ENCODE assay signal across 20 mouse cellular contexts in genomic region chr11:108893855-108894510, GRCm38 (mm10). TPM values are rescaled to one million over a fixed set of nuclear protein-coding genes. Genes with fewer than 3 reads are reported as not detected.
DNase-seq lines count a peak whose midpoint lies in the region; ATAC-seq and TF ChIP-seq lines count a peak whose summit lies in the region.
"Had no signal": no experiment of that assay in that cellular context is flagged by ENCODE, and none has a peak within 500 bp of the region (broad histone marks: within the 10 kb centered on the region; RNA-seq: fewer than 3 reads in every experiment).

No protein-coding gene starts in this region.

- TF ChIP-seq CTCF in hindbrain, postnatal 0 days (IDR thresholded peaks at IDR 0.05; ENCODE audit: low read depth) = no peak

- no peak overlapping the region for H3K4me3 ChIP-seq in hindbrain, postnatal 0 days (ENCODE audit: low read length)
- H3K4me3 ChIP-seq in hindbrain, embryonic 14.5 days (replicated peaks; ENCODE audit: low read length) = no peak overlapping the region
- no peak overlapping the region for H3K4me3 ChIP-seq in limb, embryonic 12.5 days (replicated peaks)
- H3K4me3 ChIP-seq: embryonic facial prominence, embryonic 13.5 days; kidney, embryonic 15.5 days had no signal

- no peak for ATAC-seq in hindbrain, postnatal 0 days
- no peak for ATAC-seq in hindbrain, embryonic 14.5 days (ENCODE audit: low FRiP score)
- no peak for ATAC-seq in limb, embryonic 12.5 days (ENCODE audit: insufficient number of reproducible peaks, insufficient read depth, low FRiP score, low TSS enrichment, low read depth)
- ATAC-seq in inflammation-experienced regulatory T-cells, adult 6 months = no peak
- ATAC-seq: intestine, embryonic 16.5 days; Patski had no signal

- H3K36me3 ChIP-seq in hindbrain, postnatal 0 days (ENCODE audit: insufficient read depth, low read length) = no peaks in the 10 kb centered on the region
- H3K36me3 ChIP-seq in hindbrain, embryonic 14.5 days (replicated peaks; ENCODE audit: control insufficient read depth, insufficient read depth) = no peaks in the 10 kb centered on the region
- no peaks in the 10 kb centered on the region for H3K36me3 ChIP-seq in limb, embryonic 12.5 days
- H3K36me3 ChIP-seq: embryonic facial prominence, embryonic 13.5 days; kidney, embryonic 15.5 days had no signal

- peak overlapping the region; percentile 15; the same call in 1 of the 2 replicates for H3K27ac ChIP-seq in hindbrain, postnatal 0 days
- H3K27ac ChIP-seq in hindbrain, embryonic 14.5 days = no peak overlapping the region
- H3K27ac ChIP-seq in limb, embryonic 12.5 days = peak overlapping the region; percentile 57; the same call in 1 of the 2 replicates
- H3K27ac ChIP-seq: embryonic facial prominence, embryonic 13.5 days; kidney, embryonic 15.5 days; stomach, postnatal 0 days had no signal

- intact Hi-C loops in left cerebral cortex, postnatal 10 days (cut with DNase I) = no loop called here

- no peak overlapping the region for H3K9ac ChIP-seq in hindbrain, postnatal 0 days (replicated peaks; ENCODE audit: low read length)
- no peak overlapping the region for H3K9ac ChIP-seq in hindbrain, embryonic 14.5 days
- no peak overlapping the region for H3K9ac ChIP-seq in limb, embryonic 12.5 days (replicated peaks)
- H3K9ac ChIP-seq: embryonic facial prominence, embryonic 13.5 days; kidney, embryonic 15.5 days had no signal

- WGBS in hindbrain, postnatal 0 days = 43% methylated on average over 10 of the region's 10 CpGs
- WGBS in hindbrain, embryonic 14.5 days = 35% methylated on average over 10 of the region's 10 CpGs
- 27% methylated on average over 10 of the region's 10 CpGs for WGBS in limb, embryonic 12.5 days

- H3K27me3 ChIP-seq in hindbrain, postnatal 0 days (ENCODE audit: insufficient read depth, low read length) = no peaks in the 10 kb centered on the region
- no peaks in the 10 kb centered on the region for H3K27me3 ChIP-seq in hindbrain, embryonic 14.5 days (ENCODE audit: control insufficient read depth, insufficient read depth, low read length)
- H3K27me3 ChIP-seq in limb, embryonic 12.5 days = no peaks in the 10 kb centered on the region; the same call in 1 of the 2 replicates
- H3K27me3 ChIP-seq: embryonic facial prominence, embryonic 13.5 days; Patski had no signal

- DNase-seq in hindbrain, postnatal 0 days (ENCODE audit: low spot score) = no peak
- no peak for DNase-seq in hindbrain, embryonic 14.5 days (ENCODE audit: low spot score)
- peak; percentile 70 for DNase-seq in Muller cell, postnatal 12 days (ENCODE audit: inconsistent ontology term)
- peak; percentile 60 for DNase-seq in embryo, embryonic 10 days (ENCODE audit: low spot score)
- no peak for DNase-seq in cerebellum, adult 11-12 months
- DNase-seq in left cerebral cortex, postnatal 10 days (ENCODE audit: extremely low spot score in 1 of 2, low spot score in 2 of 2) = no peak
- DNase-seq: adrenal gland, postnatal 14 days; cerebellum, adult 18-20 months; cerebellum, postnatal 25 days; gastrocnemius, postnatal 10 days; liver; lung, postnatal 14 days; right cerebral cortex, postnatal 4 days had no signal

- H3K4me1 ChIP-seq in hindbrain, postnatal 0 days (ENCODE audit: insufficient read depth, low read length) = peaks cover 19% of the 10 kb centered on the region
- H3K4me1 ChIP-seq in hindbrain, embryonic 14.5 days (replicated peaks; ENCODE audit: control insufficient read depth, insufficient read depth, low read length) = peaks cover 21% of the 10 kb centered on the region
- H3K4me1 ChIP-seq in limb, embryonic 12.5 days (replicated peaks) = peaks cover 50% of the 10 kb centered on the region

- H3K9me3 ChIP-seq in hindbrain, postnatal 0 days (ENCODE audit: low read length) = no peaks in the 10 kb centered on the region
- H3K9me3 ChIP-seq in hindbrain, embryonic 14.5 days (ENCODE audit: control insufficient read depth, low read length) = no peaks in the 10 kb centered on the region
- no peaks in the 10 kb centered on the region for H3K9me3 ChIP-seq in limb, embryonic 12.5 days
- H3K9me3 ChIP-seq: embryonic facial prominence, embryonic 13.5 days; kidney, embryonic 15.5 days had no signal

- H3K4me2 ChIP-seq in hindbrain, postnatal 0 days (ENCODE audit: low read depth, low read length) = no peak overlapping the region
- no peak overlapping the region for H3K4me2 ChIP-seq in hindbrain, embryonic 14.5 days (replicated peaks)
- H3K4me2 ChIP-seq in limb, embryonic 12.5 days = peak overlapping the region; percentile 63
- H3K4me2 ChIP-seq: embryonic facial prominence, embryonic 13.5 days; kidney, embryonic 15.5 days had no signal

RNA-seq across cellular contexts. Expression of gene Axin2, which starts 26.2 kb away (rescaled TPM):
- total RNA-seq in hindbrain, postnatal 0 days (2014; rRNA removed) = 31.8 and 38.0 TPM in 2 replicates
- polyA plus RNA-seq in hindbrain, postnatal 0 days (2015; fragmentation: Nextera tagmentation; extraction: Ambion mirVana) = 5.9 and 6.0 TPM in 2 replicates
- 9.0 and 11.7 TPM in 2 replicates for polyA plus RNA-seq in hindbrain, embryonic 14.5 days (2014; fragmentation: Nextera tagmentation; extraction: Ambion mirVana)
- polyA plus RNA-seq in limb, embryonic 12.5 days (2016; fragmentation: Nextera tagmentation; extraction: Ambion mirVana) = 19.6 and 20.2 TPM in 2 replicates
- polyA plus RNA-seq in inflammation-experienced regulatory T-cells, adult 6 months (2017; shearing (Covaris generic)) = 10 to 100 TPM in 2 of 3 experiments, 1 to 10 TPM in 1; 6.3 to 11.2 (median 10.5) TPM
- total RNA-seq in left cerebral cortex, postnatal 10 days (2021) = 10 to 100 TPM; 30.6 to 31.6 TPM

Comparison
In these comparisons a context has a peak if more than half of its experiments do, and no peak if none do; other contexts are left out.
1. DNase-seq: peak in Muller cell, postnatal 12 days (single experiment) and embryo, embryonic 10 days (single experiment); none in hindbrain, postnatal 0 days (single experiment), hindbrain, embryonic 14.5 days (single experiment), cerebellum, adult 11-12 months (single experiment) and left cerebral cortex, postnatal 10 days (0 of 2).